Mouse (Mus musculus) left cerebral cortex, postnatal 4 days (tissue): ENCODE data around the gene Gm20388. TPM values are rescaled to one million over a fixed set of nuclear protein-coding genes. Genes with fewer than 3 reads are reported as not detected.

Source experiments
- DNase-seq: peaks from one replicate; pipeline ENCODE4 v3.0.0-alpha.2; 2022
- intact Hi-C: fragments of 180-260 bp; cut with DNase I; formaldehyde crosslinking; loops from one replicate; pipeline ENCODE4 v1.15.1; 2025
- total RNA-seq, 2 experiments: library from RNA; stranded (reverse); gene quantifications; 2 replicates each; pipeline ENCODE4 v1.2.3; 2021

Gm20388 gene
- total RNA-seq, 2 experiments from 2014 or later: 6.5 to 12.8 TPM

- intact Hi-C loops: no loop called here
- no peak for DNase-seq
Measured at GRCm38 (mm10) chr8:122987255-122987654, 3076.6 kb downstream of the Gm20388 start.

GRCm38 (mm10) chr8:122988955-122989354, 3078.3 kb downstream of the Gm20388 start:
- DNase-seq: no peak
- intact Hi-C loops: no loop called here

GRCm38 (mm10) chr8:122989976-122990375, 3079.3 kb downstream of the Gm20388 start:
- DNase-seq: no peak
- intact Hi-C loops: no loop called here

GRCm38 (mm10) chr8:122991368-122991767, 3080.7 kb downstream of the Gm20388 start:
- no peak for DNase-seq
- intact Hi-C loops: no loop called here

- intact Hi-C loops: no loop called here
- no peak for DNase-seq
Measured at GRCm38 (mm10) chr8:122992296-122992695, 3081.7 kb downstream of the Gm20388 start.

GRCm38 (mm10) chr8:122993031-122993430, 3082.4 kb downstream of the Gm20388 start:
- intact Hi-C loops: no loop called here

GRCm38 (mm10) chr8:122993740-122994139, 3083.1 kb downstream of the Gm20388 start:
- intact Hi-C loops: no loop called here
- DNase-seq: no peak

More at GRCm38 (mm10) chr8:122993031-122993430, 3082.4 kb downstream of the Gm20388 start:
- no peak for DNase-seq

GRCm38 (mm10) chr8:122997963-122998362, 3087.3 kb downstream of the Gm20388 start:
- DNase-seq: no peak
- intact Hi-C loops: no loop called here

- no peak for DNase-seq
- intact Hi-C loops: no loop called here
Measured at GRCm38 (mm10) chr8:123000311-123000710, 3089.7 kb downstream of the Gm20388 start.

- DNase-seq: no peak
- intact Hi-C loops: no loop called here
Measured at GRCm38 (mm10) chr8:123004033-123004922, 3093.6 kb downstream of the Gm20388 start.

GRCm38 (mm10) chr8:123005328-123005727, 3094.7 kb downstream of the Gm20388 start:
- intact Hi-C loops: no loop called here
- DNase-seq: no peak

GRCm38 (mm10) chr8:123005805-123006204, 3095.2 kb downstream of the Gm20388 start:
- intact Hi-C loops: no loop called here
- no peak for DNase-seq

GRCm38 (mm10) chr8:123011321-123011720, 3100.7 kb downstream of the Gm20388 start:
- no peak for DNase-seq
- intact Hi-C loops: no loop called here

GRCm38 (mm10) chr8:123014429-123014828, 3103.8 kb downstream of the Gm20388 start:
- no peak for DNase-seq
- intact Hi-C loops: no loop called here

- intact Hi-C loops: no loop called here
- DNase-seq: no peak
Measured at GRCm38 (mm10) chr8:123015074-123015473, 3104.4 kb downstream of the Gm20388 start.

- intact Hi-C loops: no loop called here
- DNase-seq: no peak
Measured at GRCm38 (mm10) chr8:123017143-123017542, 3106.5 kb downstream of the Gm20388 start.

GRCm38 (mm10) chr8:123018484-123019164, 3108.0 kb downstream of the Gm20388 start:
- intact Hi-C loops: no loop called here
- DNase-seq: no peak

GRCm38 (mm10) chr8:123020084-123020483, 3109.4 kb downstream of the Gm20388 start:
- DNase-seq: no peak

GRCm38 (mm10) chr8:123020859-123021258, 3110.2 kb downstream of the Gm20388 start:
- intact Hi-C loops: no loop called here

More at GRCm38 (mm10) chr8:123020084-123020483, 3109.4 kb downstream of the Gm20388 start:
- intact Hi-C loops: no loop called here

GRCm38 (mm10) chr8:123021259-123021658, 3110.6 kb downstream of the Gm20388 start:
- intact Hi-C loops: no loop called here
- no peak for DNase-seq

More at GRCm38 (mm10) chr8:123020859-123021258, 3110.2 kb downstream of the Gm20388 start:
- no peak for DNase-seq

- intact Hi-C loops: no loop called here
Measured at GRCm38 (mm10) chr8:123022727-123023126, 3112.1 kb downstream of the Gm20388 start.

GRCm38 (mm10) chr8:123024226-123024625, 3113.6 kb downstream of the Gm20388 start:
- intact Hi-C loops: no loop called here
- DNase-seq: no peak

More at GRCm38 (mm10) chr8:123022727-123023126, 3112.1 kb downstream of the Gm20388 start:
- DNase-seq: no peak
